Mouse (Mus musculus): ENCODE measurements around the gene Exosc2. TPM values are rescaled to one million over a fixed set of nuclear protein-coding genes. Genes with fewer than 3 reads are reported as not detected.
A peak's percentile ranks its signal among the peaks of the same experiment; 100 is the strongest.

Gene Exosc2
- polyA plus RNA-seq, 1 experiment from 2014 or later = 18.2 TPM

DNA sequence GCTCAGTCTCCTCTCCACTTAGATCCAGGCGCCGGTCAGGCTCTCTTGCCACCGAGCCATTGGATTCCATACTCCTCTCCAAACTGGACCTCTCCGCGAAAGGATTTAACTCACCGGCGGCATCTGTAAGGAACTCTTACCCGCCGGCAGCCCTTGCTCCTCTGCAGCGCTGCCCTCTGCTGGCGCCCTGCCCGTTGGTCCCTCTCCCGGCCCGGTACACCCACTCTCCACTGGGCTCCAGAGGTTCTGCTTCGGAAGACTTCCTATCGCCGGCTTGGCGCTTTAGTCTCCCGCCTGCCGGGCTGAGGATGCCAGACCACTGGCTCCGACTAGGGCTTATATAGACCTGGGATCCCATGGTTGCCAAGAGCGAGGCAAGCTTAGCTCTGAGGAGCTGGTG is 32.7 kb upstream of the Exosc2 start:
- ATAC-seq = no peak
- under 1% methylated on average over 22 of the region's 22 CpGs for WGBS
- TF ChIP-seq CTCF (IDR thresholded peaks at IDR 0.05; ENCODE audit: low read depth) = peak; percentile 63
- no peak overlapping the region for H3K9ac ChIP-seq (ENCODE audit: low read depth, low read length)
- H3K4me3 ChIP-seq (ENCODE audit: low read depth, low read length) = peak overlapping the region; percentile 9; the same call in 1 of the 2 replicates
- H3K4me2 ChIP-seq (replicated peaks; ENCODE audit: low read depth) = no peak overlapping the region
- H3K4me1 ChIP-seq (replicated peaks; ENCODE audit: control insufficient read depth, insufficient read depth, low read length) = no peaks in the 10 kb centered on the region
- no peaks in the 10 kb centered on the region for H3K9me3 ChIP-seq (ENCODE audit: control insufficient read depth)
- no peaks in the 10 kb centered on the region for H3K36me3 ChIP-seq (ENCODE audit: control insufficient read depth, insufficient read depth)
- peaks cover 99% of the 10 kb centered on the region for H3K27me3 ChIP-seq (replicated peaks; ENCODE audit: control insufficient read depth, insufficient read depth, low read length)
- no peak overlapping the region for H3K27ac ChIP-seq (ENCODE audit: low read depth, low read length)

- no peak for TF ChIP-seq CTCF (IDR thresholded peaks at IDR 0.05; ENCODE audit: low read depth)
- ATAC-seq = no peak
- Histone ChIP-seq H3K27me3 (replicated peaks; ENCODE audit: control insufficient read depth, insufficient read depth, low read length) (peaks cover 100% of the 10 kb centered on the region), H3K4me3 (ENCODE audit: low read depth, low read length) (0 out of 2 replicates have a peak overlapping the region, but pooled peaks have one; percentile 12), H3K27ac (ENCODE audit: low read depth, low read length) (no peak overlapping the region), H3K36me3 (ENCODE audit: control insufficient read depth, insufficient read depth) (no peaks in the 10 kb centered on the region), H3K9ac (ENCODE audit: low read depth, low read length) (no peak overlapping the region), H3K4me2 (replicated peaks; ENCODE audit: low read depth) (no peak overlapping the region), H3K9me3 (ENCODE audit: control insufficient read depth) (no peaks in the 10 kb centered on the region), H3K4me1 (replicated peaks; ENCODE audit: control insufficient read depth, insufficient read depth, low read length) (no peaks in the 10 kb centered on the region)
- WGBS = 3% methylated on average over 34 of the region's 34 CpGs
Measured at GRCm38 (mm10) chr2:31638581-31639465, 31.7 kb upstream of the Exosc2 start.

GRCm38 (mm10) chr2:31639466-31639760 is 31.1 kb upstream of the Exosc2 start:
- WGBS = 2% methylated on average over 13 of the region's 13 CpGs
- no peak for TF ChIP-seq CTCF (IDR thresholded peaks at IDR 0.05; ENCODE audit: low read depth)
- H3K4me2 ChIP-seq (replicated peaks; ENCODE audit: low read depth) = no peak overlapping the region
- H3K9ac ChIP-seq (ENCODE audit: low read depth, low read length) = no peak overlapping the region
- no peak for ATAC-seq
- no peaks in the 10 kb centered on the region for H3K9me3 ChIP-seq (ENCODE audit: control insufficient read depth)
- H3K36me3 ChIP-seq (ENCODE audit: control insufficient read depth, insufficient read depth) = no peaks in the 10 kb centered on the region
- H3K4me3 ChIP-seq (ENCODE audit: low read depth, low read length) = 0 out of 2 replicates have a peak overlapping the region, but pooled peaks have one; percentile 12
- no peak overlapping the region for H3K27ac ChIP-seq (ENCODE audit: low read depth, low read length)
- peaks cover 100% of the 10 kb centered on the region for H3K27me3 ChIP-seq (replicated peaks; ENCODE audit: control insufficient read depth, insufficient read depth, low read length)
- no peaks in the 10 kb centered on the region for H3K4me1 ChIP-seq (replicated peaks; ENCODE audit: control insufficient read depth, insufficient read depth, low read length)

DNA sequence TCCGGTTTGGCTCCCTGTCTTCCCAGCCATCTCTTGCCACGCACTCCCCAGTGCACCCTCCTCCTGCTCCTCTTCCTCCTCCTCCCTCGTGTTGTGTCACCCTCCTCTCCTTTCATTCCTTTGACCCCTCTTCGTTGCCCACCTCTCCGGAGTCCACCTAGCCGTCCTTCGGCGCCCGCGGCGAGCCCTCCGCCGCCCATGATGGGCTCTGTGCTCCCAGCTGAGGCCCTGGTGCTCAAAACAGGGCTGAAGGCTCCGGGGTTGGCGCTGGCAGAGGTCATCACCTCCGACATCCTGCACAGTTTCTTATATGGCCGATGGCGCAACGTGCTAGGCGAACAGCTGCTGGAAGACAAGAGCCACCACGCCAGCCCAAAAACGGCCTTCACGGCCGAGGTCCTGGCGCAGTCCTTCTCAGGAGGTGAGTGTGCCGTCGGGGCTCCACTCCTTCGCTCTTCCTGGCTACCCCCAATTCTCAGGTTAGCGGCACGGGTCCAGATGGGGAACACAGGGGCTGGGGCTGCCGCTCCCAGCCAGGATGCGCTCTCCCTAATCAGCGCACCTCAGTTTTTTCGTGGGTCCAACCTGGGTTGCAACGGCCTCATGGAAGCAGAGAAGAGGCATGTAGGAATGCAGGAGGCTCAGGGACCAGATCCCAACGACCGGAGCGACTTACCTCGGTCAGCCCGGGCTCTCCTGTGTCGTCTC is 30.5 kb upstream of the Exosc2 start, which contains the start of gene Prdm12:
Prdm12 (plus strand) TSS at position 137 of the 708 bp plus-strand sequence.
- 2% methylated on average over 41 of the region's 41 CpGs for WGBS
- no peak within 1 kb of the TSS for H3K27ac ChIP-seq (ENCODE audit: low read depth, low read length)
- no peaks in the 10 kb centered on the region for H3K4me1 ChIP-seq (replicated peaks; ENCODE audit: control insufficient read depth, insufficient read depth, low read length)
- H3K4me3 ChIP-seq (ENCODE audit: low read depth, low read length) = peak within 1 kb of the TSS; percentile 12; the same call in 1 of the 2 replicates
- peaks cover 99% of the 10 kb centered on the region for H3K27me3 ChIP-seq (replicated peaks; ENCODE audit: control insufficient read depth, insufficient read depth, low read length)
- no peak within 1 kb of the TSS for H3K4me2 ChIP-seq (replicated peaks; ENCODE audit: low read depth)
- no peaks in the 10 kb centered on the region for H3K9me3 ChIP-seq (ENCODE audit: control insufficient read depth)
- ATAC-seq = no peak
- TF ChIP-seq CTCF (IDR thresholded peaks at IDR 0.05; ENCODE audit: low read depth) = no peak
- H3K9ac ChIP-seq (ENCODE audit: low read depth, low read length) = no peak within 1 kb of the TSS
- no peaks in the 10 kb centered on the region for H3K36me3 ChIP-seq (ENCODE audit: control insufficient read depth, insufficient read depth)

DNA sequence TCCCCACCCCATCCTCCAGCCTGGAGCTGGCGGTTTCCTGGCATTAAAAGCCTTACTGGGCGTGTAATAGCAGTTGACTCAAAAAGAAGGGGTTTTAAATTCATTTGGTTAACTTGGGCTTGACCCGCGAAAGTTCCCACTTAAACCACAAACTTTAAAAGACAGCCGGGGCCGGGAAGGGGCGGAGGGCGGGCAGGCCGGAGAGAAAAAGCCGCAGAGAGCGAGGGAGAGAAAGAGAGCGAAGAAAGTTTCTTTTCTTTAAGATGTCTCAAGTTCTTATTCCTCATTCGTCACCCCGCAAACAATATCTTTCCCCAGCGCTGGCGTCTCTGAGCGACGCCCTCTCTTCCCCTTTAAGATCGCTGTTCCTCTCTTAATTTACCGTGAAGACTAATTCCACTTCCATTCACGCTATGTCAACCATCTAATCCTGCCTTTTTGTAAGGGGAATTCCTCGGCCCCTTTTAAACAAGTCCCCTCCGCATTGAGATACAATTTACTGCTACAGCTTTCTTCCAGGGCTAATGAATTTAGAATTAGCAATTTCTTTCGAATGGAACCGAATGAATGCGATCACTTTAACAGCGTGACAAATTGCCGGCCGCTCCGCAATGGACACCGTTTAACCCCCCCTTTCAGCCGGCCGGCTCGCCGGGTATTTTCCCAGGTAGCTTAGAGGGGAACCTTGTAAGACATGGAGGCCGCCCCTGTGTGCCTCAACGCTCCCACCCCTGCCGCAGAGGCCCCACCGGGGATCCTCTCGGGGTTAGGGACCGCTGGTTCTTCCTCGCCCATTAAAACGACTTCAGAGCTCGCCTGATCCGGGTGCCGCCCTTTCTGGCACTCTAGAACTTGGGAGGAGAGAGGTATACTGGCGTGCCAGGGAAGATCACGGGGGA is 29.7 kb upstream of the Exosc2 start:
- Histone ChIP-seq H3K4me2 (replicated peaks; ENCODE audit: low read depth) (no peak overlapping the region), H3K27me3 (replicated peaks; ENCODE audit: control insufficient read depth, insufficient read depth, low read length) (peaks cover 94% of the 10 kb centered on the region), H3K4me3 (ENCODE audit: low read depth, low read length) (peak overlapping the region; percentile 11; the same call in 1 of the 2 replicates), H3K4me1 (replicated peaks; ENCODE audit: control insufficient read depth, insufficient read depth, low read length) (no peaks in the 10 kb centered on the region), H3K27ac (ENCODE audit: low read depth, low read length) (no peak overlapping the region), H3K36me3 (ENCODE audit: control insufficient read depth, insufficient read depth) (no peaks in the 10 kb centered on the region), H3K9ac (ENCODE audit: low read depth, low read length) (no peak overlapping the region), H3K9me3 (ENCODE audit: control insufficient read depth) (no peaks in the 10 kb centered on the region)
- ATAC-seq = no peak
- 2% methylated on average over 48 of the region's 48 CpGs for WGBS
- TF ChIP-seq CTCF (IDR thresholded peaks at IDR 0.05; ENCODE audit: low read depth) = no peak

DNA sequence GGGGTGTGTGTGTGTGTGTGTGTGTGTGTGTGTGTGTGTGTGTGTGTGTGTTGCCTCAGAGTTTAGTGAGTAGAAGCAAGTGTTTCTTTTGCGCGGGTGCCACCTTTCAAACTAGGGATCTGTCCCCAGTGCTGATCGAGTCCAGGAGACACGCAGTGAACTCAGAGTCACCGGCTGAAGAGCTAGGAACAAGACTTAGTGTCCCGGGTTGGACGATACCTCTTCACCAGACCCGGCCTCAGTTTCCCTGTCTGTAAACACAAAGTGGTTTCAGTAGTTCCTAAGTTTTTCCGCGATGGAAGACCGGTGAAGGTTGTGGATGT is 29.0 kb upstream of the Exosc2 start:
- H3K4me2 ChIP-seq (replicated peaks; ENCODE audit: low read depth) = no peak overlapping the region
- no peak overlapping the region for H3K27ac ChIP-seq (ENCODE audit: low read depth, low read length)
- H3K4me3 ChIP-seq (ENCODE audit: low read depth, low read length) = no peak overlapping the region
- ATAC-seq = no peak
- no peak overlapping the region for H3K9ac ChIP-seq (ENCODE audit: low read depth, low read length)
- 2% methylated on average over 11 of the region's 11 CpGs for WGBS
- H3K9me3 ChIP-seq (ENCODE audit: control insufficient read depth) = no peaks in the 10 kb centered on the region
- peaks cover 94% of the 10 kb centered on the region for H3K27me3 ChIP-seq (replicated peaks; ENCODE audit: control insufficient read depth, insufficient read depth, low read length)
- H3K36me3 ChIP-seq (ENCODE audit: control insufficient read depth, insufficient read depth) = no peaks in the 10 kb centered on the region
- TF ChIP-seq CTCF (IDR thresholded peaks at IDR 0.05; ENCODE audit: low read depth) = no peak
- no peaks in the 10 kb centered on the region for H3K4me1 ChIP-seq (replicated peaks; ENCODE audit: control insufficient read depth, insufficient read depth, low read length)

All from intestine, postnatal 0 days (tissue).